Mouse (Mus musculus) heart, postnatal 36 days (tissue): ENCODE measurements around the gene Shtn1. TPM values are rescaled to one million over a fixed set of nuclear protein-coding genes. Genes with fewer than 3 reads are reported as not detected.

ENCODE experiments used
- DNase-seq, 2 experiments: peaks; one replicate each; pipeline ENCODE4 v3.0.0; 2021 to 2022
- intact Hi-C: fragments of 180-260 bp; cut with DNase I; formaldehyde crosslinking; loops from one replicate; pipeline ENCODE4 v1.15.1; 2025
- total RNA-seq, 2 experiments: library from RNA; stranded (reverse); gene quantifications; 2 replicates each; pipeline ENCODE4 v1.2.3; 2021

Shtn1 gene
- 1 to 10 TPM; 2.1 to 2.3 TPM for total RNA-seq

- peak in 1 of 2 experiments; percentile 35 for DNase-seq
- intact Hi-C loops: no loop called here
Observed at GRCm38 (mm10) chr19:59075472-59076101, at the start of gene Shtn1. Gene Shtn1 (minus strand): TSS chr19:59076100.

GRCm38 (mm10) chr19:59114152-59114551 is 38.3 kb upstream of the Shtn1 start:
- no peak for DNase-seq
- intact Hi-C loops: no loop called here

- DNase-seq: no peak
- intact Hi-C loops: no loop called here
Observed at GRCm38 (mm10) chr19:59109937-59110336, 34.0 kb upstream of the Shtn1 start.

- no peak for DNase-seq
- intact Hi-C loops: no loop called here
Observed at GRCm38 (mm10) chr19:59098315-59098714, 22.4 kb upstream of the Shtn1 start.

- DNase-seq: no peak
- intact Hi-C loops: no loop called here
Observed at GRCm38 (mm10) chr19:59092295-59092694, 16.4 kb upstream of the Shtn1 start.

- intact Hi-C loops: no loop called here
- no peak for DNase-seq
Observed at GRCm38 (mm10) chr19:59090337-59090736, 14.4 kb upstream of the Shtn1 start.

GRCm38 (mm10) chr19:59084296-59084695 is 8.4 kb upstream of the Shtn1 start:
- intact Hi-C loops: loop anchor here (5.0 kb wide), 1 partner anchor 172 kb away; no protein-coding TSS in a partner anchor

GRCm38 (mm10) chr19:59076131-59076530 is 231 bp upstream of the Shtn1 start:
- intact Hi-C loops: no loop called here
- DNase-seq: no peak

More at GRCm38 (mm10) chr19:59084296-59084695, 8.4 kb upstream of the Shtn1 start:
- no peak for DNase-seq

- intact Hi-C loops: no loop called here
- DNase-seq: peak; percentile 23 to 39
Observed at GRCm38 (mm10) chr19:59074841-59075471, 944 bp downstream of the Shtn1 start.

- intact Hi-C loops: no loop called here
- DNase-seq: no peak
Observed at GRCm38 (mm10) chr19:59074381-59074780, 1.5 kb downstream of the Shtn1 start.

- no peak for DNase-seq
Observed at GRCm38 (mm10) chr19:59073006-59073405, 2.9 kb downstream of the Shtn1 start.

GRCm38 (mm10) chr19:59071979-59072378 is 3.9 kb downstream of the Shtn1 start:
- intact Hi-C loops: no loop called here
- no peak for DNase-seq

More at GRCm38 (mm10) chr19:59073006-59073405, 2.9 kb downstream of the Shtn1 start:
- intact Hi-C loops: no loop called here

GRCm38 (mm10) chr19:59071396-59071795 is 4.5 kb downstream of the Shtn1 start:
- DNase-seq: no peak
- intact Hi-C loops: no loop called here

GRCm38 (mm10) chr19:59067652-59068051 is 8.2 kb downstream of the Shtn1 start:
- no peak for DNase-seq
- intact Hi-C loops: no loop called here

- intact Hi-C loops: no loop called here
- no peak for DNase-seq
Observed at GRCm38 (mm10) chr19:59066670-59067069, 9.2 kb downstream of the Shtn1 start.

GRCm38 (mm10) chr19:59066115-59066514 is 9.8 kb downstream of the Shtn1 start:
- intact Hi-C loops: no loop called here
- no peak for DNase-seq

- no peak for DNase-seq
- intact Hi-C loops: no loop called here
Observed at GRCm38 (mm10) chr19:59064616-59065015, 11.3 kb downstream of the Shtn1 start.

- intact Hi-C loops: no loop called here
- DNase-seq: no peak
Observed at GRCm38 (mm10) chr19:59063568-59063967, 12.3 kb downstream of the Shtn1 start.

- no peak for DNase-seq
- intact Hi-C loops: no loop called here
Observed at GRCm38 (mm10) chr19:59058105-59058504, 17.8 kb downstream of the Shtn1 start.

- no peak for DNase-seq
- intact Hi-C loops: no loop called here
Observed at GRCm38 (mm10) chr19:59057366-59057765, 18.5 kb downstream of the Shtn1 start.

GRCm38 (mm10) chr19:59054632-59054951 is 21.3 kb downstream of the Shtn1 start:
- no peak for DNase-seq
- intact Hi-C loops: no loop called here

- intact Hi-C loops: no loop called here
- no peak for DNase-seq
Observed at GRCm38 (mm10) chr19:59053931-59054631, 21.8 kb downstream of the Shtn1 start.
